Mouse (Mus musculus) liver, embryonic 14.5 days (tissue): Measurements from ENCODE around the gene Fam227a. TPM values are rescaled to one million over a fixed set of nuclear protein-coding genes. Genes with fewer than 3 reads are reported as not detected.

Experiments used
- ATAC-seq: fragments of 200-750 bp; cut with Nextera tagmentation; 2 replicates; pipeline ENCODE4 v1.8.0; 2017; ENCODE audit warnings: moderate number of reproducible peaks, mild to moderate bottlenecking, moderate library complexity; ENCODE audit not compliant: insufficient read depth
- DNase-seq, 3 experiments: peaks; one replicate each; pipeline ENCODE4 v3.0.0-alpha.2; 2012 to 2013; ENCODE audit warnings: low read depth in 3 of 3, low spot score in 3 of 3
- H3K27ac ChIP-seq: fragments of 300-500 bp; sonication (generic); 2 replicates; pipeline ENCODE4 v1.5.1; 2014; ENCODE audit warnings: moderate library complexity, mild to moderate bottlenecking, control low read depth, inconsistent platforms
- H3K27me3 ChIP-seq: fragments of 300-500 bp; sonication (generic); 2 replicates; pipeline ENCODE4 v1.6.1; 2014; ENCODE audit warnings: mild to moderate bottlenecking, low read length, moderate library complexity; ENCODE audit not compliant: control insufficient read depth, insufficient read depth
- H3K36me3 ChIP-seq: fragments of 300-500 bp; sonication (generic); replicated peaks from 2 replicates; pipeline ENCODE4 v1.6.1; 2014; ENCODE audit warnings: low read depth; ENCODE audit not compliant: control insufficient read depth, insufficient read depth
- H3K4me1 ChIP-seq, 2 experiments: fragments of 200-500 bp in 1 of 2; fragments of 300-500 bp in 1 of 2; sonication (generic) in 1 of 2; replicated peaks; 2 replicates each; pipeline ENCODE4 v1.6.1; 2012 to 2014; ENCODE audit warnings: antibody characterized with exemption in 1 of 2, inconsistent platforms in 1 of 2, low read length in 1 of 2; ENCODE audit not compliant: control insufficient read depth in 2 of 2, insufficient read depth in 2 of 2
- H3K4me2 ChIP-seq: fragments of 300-500 bp; sonication (generic); 2 replicates; pipeline ENCODE4 v1.6.1; 2014; ENCODE audit warnings: low read depth, mild to moderate bottlenecking, control low read depth, moderate library complexity
- H3K4me3 ChIP-seq, 2 experiments: fragments of 200-500 bp in 1 of 2; fragments of 300-500 bp in 1 of 2; sonication (generic) in 1 of 2; 2 replicates each; pipeline ENCODE4 v1.5.1; 2012 to 2014; ENCODE audit warnings: low read depth in 2 of 2, low read length in 2 of 2, mild to moderate bottlenecking in 2 of 2, control low read depth in 1 of 2, inconsistent platforms in 1 of 2, moderate library complexity in 1 of 2; ENCODE audit not compliant: insufficient read depth in 1 of 2
- H3K9ac ChIP-seq: fragments of 300-500 bp; sonication (generic); replicated peaks from 2 replicates; pipeline ENCODE4 v1.6.1; 2014; ENCODE audit warnings: mild to moderate bottlenecking, control low read depth, moderate library complexity
- H3K9me3 ChIP-seq: fragments of 300-500 bp; sonication (generic); 2 replicates; pipeline ENCODE4 v1.6.1; 2016; ENCODE audit warnings: low read length, mixed read lengths; ENCODE audit not compliant: control insufficient read depth
- CTCF ChIP-seq: IDR thresholded peaks from 2 replicates; pipeline ENCODE4 v1.5.1; 2016; ENCODE audit warnings: antibody characterized with exemption, low read depth, control low read depth
- EP300 ChIP-seq: IDR thresholded peaks from 2 replicates; pipeline ENCODE4 v1.6.1; 2016; ENCODE audit warnings: antibody characterized with exemption, low read depth
- WGBS: fragments of 180-500 bp; shearing (Covaris S2); extraction: QIAGEN DNeasy Blood & Tissue Kit; methylation state at CpG from one replicate; pipeline ENCODE4 v1.1.7; 2014; ENCODE audit not compliant: insufficient replicate concordance; 5-methylcytosine and 5-hydroxymethylcytosine counted together
- polyA plus RNA-seq, 2 experiments: library from polyadenylated mRNA; depleted of rRNA in 1 of 2; stranded (reverse) in 1 of 2; unstranded in 1 of 2; fragments of >200 nt; fragmentation: Nextera tagmentation in 1 of 2; extraction: Ambion mirVana in 1 of 2; gene quantifications; 2 replicates each; pipeline versions ENCODE4 v1.2.1 to v1.2.3; 2012 to 2014

Fam227a gene
- polyA plus RNA-seq, 2 experiments, result 0.06 to 0.35 TPM

DNA sequence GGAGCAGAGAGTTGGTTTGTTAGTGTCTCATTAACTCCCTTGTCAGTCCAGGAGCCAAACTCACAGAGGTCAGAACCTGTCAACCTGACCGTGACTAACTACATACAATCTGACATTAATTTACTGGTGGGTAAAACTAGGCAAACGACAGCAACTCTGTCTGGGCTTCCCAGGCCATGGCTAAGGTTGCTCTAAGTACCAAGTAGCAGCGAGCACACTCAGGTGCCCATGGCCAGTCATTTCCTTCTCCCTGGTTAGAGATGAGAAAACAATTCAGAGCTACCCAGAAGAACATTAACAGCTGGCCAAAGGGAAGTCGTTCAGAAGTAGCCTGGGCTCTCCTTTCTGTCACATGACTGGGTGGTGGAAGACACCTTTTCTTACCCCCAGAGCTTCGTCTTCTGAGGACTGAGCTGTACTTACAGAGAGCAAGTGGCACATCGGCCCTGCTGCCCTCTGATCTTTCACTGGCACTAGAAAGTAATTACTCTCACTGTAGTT is 26.4 kb upstream of the Fam227a start:
- Histone ChIP-seq H3K9ac (peak overlapping the region; percentile 97), H3K27ac (peak overlapping the region; percentile 95), H3K27me3 (no peaks in the 10 kb centered on the region), H3K4me3 (peak overlapping the region; percentile 89), H3K9me3 (no peaks in the 10 kb centered on the region), H3K36me3 (no peaks in the 10 kb centered on the region; the same call in 1 of the 2 replicates), H3K4me2 (peak overlapping the region; percentile 88), H3K4me1 (peaks cover 53 to 65% of the 10 kb centered on the region in 2 experiments)
- no peak for TF ChIP-seq CTCF
- TF ChIP-seq EP300, result no peak
- no peak for DNase-seq
- 24% methylated on average over 6 of the region's 6 CpGs for WGBS
- ATAC-seq, result no peak

DNA sequence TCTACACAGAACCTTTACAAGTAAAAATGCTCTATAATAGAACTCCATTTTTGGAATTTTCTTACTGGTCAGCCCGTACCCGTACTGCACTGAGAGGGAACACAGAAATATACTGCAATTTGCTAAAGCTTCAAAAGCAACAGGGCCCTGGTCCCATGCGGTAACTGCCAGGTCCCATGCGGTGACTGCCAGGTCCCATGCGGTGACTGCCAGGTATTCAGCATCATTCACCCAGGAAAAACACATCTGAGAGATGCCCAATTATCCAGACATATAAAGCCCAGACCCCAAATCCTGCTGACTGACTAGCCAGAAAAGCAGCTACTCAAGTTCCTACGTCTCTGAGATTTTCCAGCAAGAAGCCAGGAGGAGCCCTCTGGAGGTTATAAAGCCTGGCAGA is 25.9 kb upstream of the Fam227a start:
- H3K9ac ChIP-seq, result peak overlapping the region; percentile 97
- 83% methylated on average over 6 of the region's 6 CpGs for WGBS
- H3K27me3 ChIP-seq, result no peaks in the 10 kb centered on the region
- H3K9me3 ChIP-seq, result no peaks in the 10 kb centered on the region
- H3K4me3 ChIP-seq, result peak overlapping the region; percentile 89
- H3K4me2 ChIP-seq, result peak overlapping the region; percentile 88
- DNase-seq, result no peak
- TF ChIP-seq EP300 (no peak), CTCF (no peak)
- H3K4me1 ChIP-seq, result peaks cover 51 to 61% of the 10 kb centered on the region in 2 experiments
- peak overlapping the region; percentile 95 for H3K27ac ChIP-seq
- ATAC-seq, result no peak
- H3K36me3 ChIP-seq, result peaks cover 2% of the 10 kb centered on the region

GRCm38 (mm10) chr15:79683707-79684465 is 25.1 kb upstream of the Fam227a start:
- no peaks in the 10 kb centered on the region for H3K27me3 ChIP-seq
- peak overlapping the region; percentile 88 for H3K4me2 ChIP-seq
- peak overlapping the region; percentile 95 for H3K27ac ChIP-seq
- peaks cover 44 to 55% of the 10 kb centered on the region in 2 experiments for H3K4me1 ChIP-seq
- no peaks in the 10 kb centered on the region for H3K9me3 ChIP-seq
- ATAC-seq, result no peak
- peaks cover 5% of the 10 kb centered on the region for H3K36me3 ChIP-seq
- 56% methylated on average over 19 of the region's 19 CpGs for WGBS
- peak overlapping the region; percentile 97 for H3K9ac ChIP-seq
- H3K4me3 ChIP-seq, result peak overlapping the region; percentile 89
- DNase-seq, result no peak
- TF ChIP-seq CTCF (no peak), EP300 (no peak)

GRCm38 (mm10) chr15:79683146-79683545 is 24.4 kb upstream of the Fam227a start:
- Histone ChIP-seq H3K9me3 (no peaks in the 10 kb centered on the region), H3K4me2 (peak overlapping the region; percentile 88), H3K27me3 (no peaks in the 10 kb centered on the region), H3K4me3 (peak overlapping the region; percentile 5 to 89; a peak in 3 of 4 replicates), H3K4me1 (peaks cover 41 to 52% of the 10 kb centered on the region in 2 experiments), H3K36me3 (peaks cover 5% of the 10 kb centered on the region), H3K27ac (peak overlapping the region; percentile 95), H3K9ac (peak overlapping the region; percentile 44)
- TF ChIP-seq EP300, result no peak
- no peak for TF ChIP-seq CTCF
- ATAC-seq, result no peak
- DNase-seq, result no peak
- 76% methylated on average over 6 of the region's 6 CpGs for WGBS

- TF ChIP-seq CTCF, result no peak
- TF ChIP-seq EP300, result no peak
Measured at GRCm38 (mm10) chr15:79681973-79682372, 23.2 kb upstream of the Fam227a start.

More at GRCm38 (mm10) chr15:79681973-79682372, 23.2 kb upstream of the Fam227a start:
- H3K4me1 ChIP-seq, result peaks cover 41 to 52% of the 10 kb centered on the region in 2 experiments
- DNase-seq (no peak), ATAC-seq (peak; percentile 44)
- no peaks in the 10 kb centered on the region for H3K27me3 ChIP-seq
- H3K9ac ChIP-seq, result no peak overlapping the region; the same call in none of the 2 replicates
- no peaks in the 10 kb centered on the region for H3K9me3 ChIP-seq
- H3K4me3 ChIP-seq, result no peak overlapping the region
- peaks cover 6% of the 10 kb centered on the region for H3K36me3 ChIP-seq
- peak overlapping the region; percentile 95 for H3K27ac ChIP-seq
- H3K4me2 ChIP-seq, result peak overlapping the region; percentile 88
- WGBS, result 53% methylated on average over 4 of the region's 4 CpGs
